ENCODE assay signal across 8 mouse cellular contexts in genomic region chr8:4259805-4260170, GRCm38 (mm10). TPM values are rescaled to one million over a fixed set of nuclear protein-coding genes. Genes with fewer than 3 reads are reported as not detected.
DNase-seq lines count a peak whose midpoint lies in the region; ATAC-seq and TF ChIP-seq lines count a peak whose summit lies in the region.

No protein-coding gene starts in this region.

- TF ChIP-seq POLR2A in ES-Bruce4 (IDR thresholded peaks at IDR 0.05; ENCODE audit: insufficient read depth, low read length) = no peak

- H3K4me1 ChIP-seq in heart, embryonic 13.5 days = peaks cover 28% of the 10 kb centered on the region
- peaks cover 29% of the 10 kb centered on the region for H3K4me1 ChIP-seq in heart, embryonic 10.5 days
- H3K4me1 ChIP-seq in ES-Bruce4 (ENCODE audit: control insufficient read depth, insufficient read depth, low read length) = peaks cover 1% of the 10 kb centered on the region
- H3K4me1 ChIP-seq in hindbrain, embryonic 10.5 days (replicated peaks) = peaks cover 30% of the 10 kb centered on the region
- H3K4me1 ChIP-seq in midbrain, embryonic 10.5 days = peaks cover 30% of the 10 kb centered on the region

- H3K4me2 ChIP-seq in heart, embryonic 13.5 days = peak overlapping the region; percentile 95; the same call in 1 of the 2 replicates

- H3K9me3 ChIP-seq in heart, embryonic 13.5 days = no peaks in the 10 kb centered on the region
- H3K9me3 ChIP-seq in heart, embryonic 10.5 days = no peaks in the 10 kb centered on the region
- no peaks in the 10 kb centered on the region for H3K9me3 ChIP-seq in ES-Bruce4 (replicated peaks; ENCODE audit: control insufficient read depth, insufficient read depth, low read length, poor library complexity, severe bottlenecking)
- H3K9me3 ChIP-seq in hindbrain, embryonic 10.5 days = 0 out of 2 replicates have a peak, but pooled peaks cover 3% of the 10 kb centered on the region
- no peaks in the 10 kb centered on the region for H3K9me3 ChIP-seq in midbrain, embryonic 10.5 days (replicated peaks)

- ATAC-seq in heart, embryonic 13.5 days (ENCODE audit: extremely low read depth, insufficient number of reproducible peaks, low FRiP score, low TSS enrichment) = no peak

- DNase-seq in heart, embryonic 10.5 days (ENCODE audit: low spot score) = no peak
- no peak for DNase-seq in hindbrain, embryonic 10.5 days (ENCODE audit: low spot score)
- DNase-seq in midbrain, embryonic 10.5 days (ENCODE audit: low spot score) = no peak
- DNase-seq in B cell, adult 2 months = no peak
- no peak for DNase-seq in spleen, postnatal 14 days (ENCODE audit: low spot score in 2 of 2)
- no peak for DNase-seq in gastrocnemius, postnatal 36 days

- intact Hi-C loops in gastrocnemius, postnatal 36 days (cut with DNase I) = loop anchor here (5.0 kb wide), 1 partner anchor 117 kb away; no protein-coding TSS in a partner anchor

- no peaks in the 10 kb centered on the region for H3K27me3 ChIP-seq in heart, embryonic 13.5 days (replicated peaks)
- no peaks in the 10 kb centered on the region for H3K27me3 ChIP-seq in heart, embryonic 10.5 days (ENCODE audit: insufficient read depth, poor library complexity, severe bottlenecking)
- H3K27me3 ChIP-seq in ES-Bruce4 (ENCODE audit: control insufficient read depth, insufficient read depth, low read length, poor library complexity, severe bottlenecking) = no peaks in the 10 kb centered on the region
- no peaks in the 10 kb centered on the region for H3K27me3 ChIP-seq in hindbrain, embryonic 10.5 days (ENCODE audit: insufficient read depth, poor library complexity, severe bottlenecking)
- no peaks in the 10 kb centered on the region for H3K27me3 ChIP-seq in midbrain, embryonic 10.5 days (ENCODE audit: low read depth, poor library complexity, severe bottlenecking)

- peak overlapping the region; percentile 53 for H3K27ac ChIP-seq in heart, embryonic 13.5 days (replicated peaks)
- H3K27ac ChIP-seq in heart, embryonic 10.5 days = no peak overlapping the region
- peak overlapping the region; percentile 79 for H3K27ac ChIP-seq in ES-Bruce4 (ENCODE audit: insufficient read depth, low read length)
- peak overlapping the region; percentile 98 for H3K27ac ChIP-seq in hindbrain, embryonic 10.5 days
- H3K27ac ChIP-seq in midbrain, embryonic 10.5 days (replicated peaks) = peak overlapping the region; percentile 99; the same call in 1 of the 2 replicates

- 82% methylated on average over 4 of the region's 4 CpGs for WGBS in heart, embryonic 13.5 days
- 79% methylated on average over 4 of the region's 4 CpGs for WGBS in heart, embryonic 10.5 days
- 86% methylated on average over 4 of the region's 4 CpGs for WGBS in hindbrain, embryonic 10.5 days
- WGBS in midbrain, embryonic 10.5 days = 89% methylated on average over 4 of the region's 4 CpGs

- H3K9ac ChIP-seq in heart, embryonic 13.5 days = peak overlapping the region; percentile 72
- peak overlapping the region; percentile 51; the same call in 1 of the 2 replicates for H3K9ac ChIP-seq in ES-Bruce4 (ENCODE audit: low read depth, poor library complexity, severe bottlenecking)

- H3K36me3 ChIP-seq in heart, embryonic 13.5 days = peaks cover 75% of the 10 kb centered on the region
- H3K36me3 ChIP-seq in heart, embryonic 10.5 days = peaks cover 80% of the 10 kb centered on the region
- H3K36me3 ChIP-seq in ES-Bruce4 (ENCODE audit: control insufficient read depth, insufficient read depth, low read length, poor library complexity, severe bottlenecking) = peaks cover 48% of the 10 kb centered on the region
- peaks cover 84% of the 10 kb centered on the region for H3K36me3 ChIP-seq in hindbrain, embryonic 10.5 days
- H3K36me3 ChIP-seq in midbrain, embryonic 10.5 days = peaks cover 87% of the 10 kb centered on the region

- H3K4me3 ChIP-seq in heart, embryonic 13.5 days = no peak overlapping the region; the same call in 1 of the 2 replicates
- no peak overlapping the region for H3K4me3 ChIP-seq in heart, embryonic 10.5 days
- no peak overlapping the region for H3K4me3 ChIP-seq in ES-Bruce4 (ENCODE audit: low read depth, low read length)
- H3K4me3 ChIP-seq in hindbrain, embryonic 10.5 days = peak overlapping the region; percentile 93
- H3K4me3 ChIP-seq in midbrain, embryonic 10.5 days = peak overlapping the region; percentile 91; the same call in 1 of the 2 replicates

- TF ChIP-seq EP300 in ES-Bruce4 (IDR thresholded peaks at IDR 0.05; ENCODE audit: insufficient read depth, low read depth, low read length) = no peak

- TF ChIP-seq CTCF in ES-Bruce4 (IDR thresholded peaks at IDR 0.05; ENCODE audit: low read depth, low read length) = no peak

RNA-seq across cellular contexts. Expression of gene Ctxn1, which starts 0.7 kb away (rescaled TPM):
- 35.1 and 38.4 TPM in 2 replicates for polyA plus RNA-seq in heart, embryonic 13.5 days (2015; fragmentation: Nextera tagmentation; extraction: Ambion mirVana)
- 33.2 and 59.1 TPM in 2 replicates for polyA plus RNA-seq in heart, embryonic 10.5 days (2016; fragmentation: Nextera tagmentation; extraction: Ambion mirVana)
- polyA plus RNA-seq in ES-Bruce4 (2011; ENCODE audit: insufficient read depth, insufficient read length, low read depth, missing spikeins) = 21.6 and 25.0 TPM in 2 replicates
- polyA plus RNA-seq in hindbrain, embryonic 10.5 days (2016; fragmentation: Nextera tagmentation; extraction: Ambion mirVana) = 133 and 197 TPM in 2 replicates
- 122 and 148 TPM in 2 replicates for polyA plus RNA-seq in midbrain, embryonic 10.5 days (2016; fragmentation: Nextera tagmentation; extraction: Ambion mirVana)
- total RNA-seq in gastrocnemius, postnatal 36 days (2021) = under 1 TPM; 0.42 to 0.71 TPM

RNA-seq across cellular contexts. Expression of gene Snapc2, which starts 6.9 kb away (rescaled TPM):
- polyA plus RNA-seq in heart, embryonic 13.5 days (2015; fragmentation: Nextera tagmentation; extraction: Ambion mirVana) = 39.5 and 42.8 TPM in 2 replicates
- polyA plus RNA-seq in heart, embryonic 10.5 days (2016; fragmentation: Nextera tagmentation; extraction: Ambion mirVana) = 47.8 and 60.2 TPM in 2 replicates
- 26.8 and 29.0 TPM in 2 replicates for polyA plus RNA-seq in ES-Bruce4 (2011; ENCODE audit: insufficient read depth, insufficient read length, low read depth, missing spikeins)
- 62.1 and 69.8 TPM in 2 replicates for polyA plus RNA-seq in hindbrain, embryonic 10.5 days (2016; fragmentation: Nextera tagmentation; extraction: Ambion mirVana)
- 65.2 and 68.0 TPM in 2 replicates for polyA plus RNA-seq in midbrain, embryonic 10.5 days (2016; fragmentation: Nextera tagmentation; extraction: Ambion mirVana)
- total RNA-seq in gastrocnemius, postnatal 36 days (2021) = 10 to 100 TPM; 11.0 to 12.0 TPM

RNA-seq across cellular contexts. Expression of gene Tgfbr3l, which starts 11.8 kb away (rescaled TPM):
- polyA plus RNA-seq in heart, embryonic 13.5 days (2015; fragmentation: Nextera tagmentation; extraction: Ambion mirVana) = 2.2 and 2.5 TPM in 2 replicates
- polyA plus RNA-seq in heart, embryonic 10.5 days (2016; fragmentation: Nextera tagmentation; extraction: Ambion mirVana) = 2.4 and 2.5 TPM in 2 replicates
- 4.2 and 5.6 TPM in 2 replicates for polyA plus RNA-seq in ES-Bruce4 (2011; ENCODE audit: insufficient read depth, insufficient read length, low read depth, missing spikeins)
- polyA plus RNA-seq in hindbrain, embryonic 10.5 days (2016; fragmentation: Nextera tagmentation; extraction: Ambion mirVana) = 2.4 and 3.7 TPM in 2 replicates
- polyA plus RNA-seq in midbrain, embryonic 10.5 days (2016; fragmentation: Nextera tagmentation; extraction: Ambion mirVana) = 2.6 and 3.6 TPM in 2 replicates
- 1 to 10 TPM; 2.5 to 3.0 TPM for total RNA-seq in gastrocnemius, postnatal 36 days (2021)

RNA-seq across cellular contexts. Expression of gene Timm44, which starts 15.9 kb away (rescaled TPM):
- 54.4 and 54.9 TPM in 2 replicates for polyA plus RNA-seq in heart, embryonic 13.5 days (2015; fragmentation: Nextera tagmentation; extraction: Ambion mirVana)
- polyA plus RNA-seq in heart, embryonic 10.5 days (2016; fragmentation: Nextera tagmentation; extraction: Ambion mirVana) = 70.2 and 72.0 TPM in 2 replicates
- polyA plus RNA-seq in ES-Bruce4 (2011; ENCODE audit: insufficient read depth, insufficient read length, low read depth, missing spikeins) = 99.1 and 103 TPM in 2 replicates
- polyA plus RNA-seq in hindbrain, embryonic 10.5 days (2016; fragmentation: Nextera tagmentation; extraction: Ambion mirVana) = 60.6 and 67.2 TPM in 2 replicates
- polyA plus RNA-seq in midbrain, embryonic 10.5 days (2016; fragmentation: Nextera tagmentation; extraction: Ambion mirVana) = 61.9 and 66.9 TPM in 2 replicates
- 10 to 100 TPM; 71.3 to 74.9 TPM for total RNA-seq in gastrocnemius, postnatal 36 days (2021)

RNA-seq across cellular contexts. Expression of gene Gm49320, which starts 21.1 kb away (rescaled TPM):
- 0.52 TPM in 1 of 2 replicates, not detected in the other for polyA plus RNA-seq in heart, embryonic 13.5 days (2015; fragmentation: Nextera tagmentation; extraction: Ambion mirVana)
- 0.59 TPM in 1 of 2 replicates, not detected in the other for polyA plus RNA-seq in heart, embryonic 10.5 days (2016; fragmentation: Nextera tagmentation; extraction: Ambion mirVana)
- polyA plus RNA-seq in ES-Bruce4 (2011; ENCODE audit: insufficient read depth, insufficient read length, low read depth, missing spikeins) = 0.33 and 1.2 TPM in 2 replicates
- polyA plus RNA-seq in hindbrain, embryonic 10.5 days (2016; fragmentation: Nextera tagmentation; extraction: Ambion mirVana) = 0.68 and 1.8 TPM in 2 replicates
- 0.43 and 1.3 TPM in 2 replicates for polyA plus RNA-seq in midbrain, embryonic 10.5 days (2016; fragmentation: Nextera tagmentation; extraction: Ambion mirVana)
- total RNA-seq in gastrocnemius, postnatal 36 days (2021) = under 1 TPM in 1 of 2 experiments, not detected in 1; 0.20 TPM

Comparison
In these comparisons a context has a peak if more than half of its experiments do, and no peak if none do; other contexts are left out.
1. H3K4me3 ChIP-seq: peak in hindbrain, embryonic 10.5 days (single experiment) and midbrain, embryonic 10.5 days (single experiment); none in heart, embryonic 13.5 days (single experiment), heart, embryonic 10.5 days (single experiment) and ES-Bruce4 (single experiment).